Mouse (Mus musculus) kidney, adult 11 months (tissue): ENCODE data around the gene Zfp580.
A peak's percentile ranks its signal among the peaks of the same experiment; 100 is the strongest.
"Not testable (repeated sequence)": the region's sequence is repeated elsewhere in the genome, so short reads cannot be mapped to it uniquely, and the experiment has no call there.

Experiments
- DNase-seq: peaks from one replicate; pipeline ENCODE4 v3.0.0; 2022

Gene Zfp580

GRCm38 (mm10) chr7:5051193-5052192 is at the start of gene Zfp580:
TSS of gene Zfp580 (plus strand) at chr7:5051538.
- DNase-seq, result peak; percentile 68

GRCm38 (mm10) chr7:5002876-5003275 is 48.5 kb upstream of the Zfp580 start:
- DNase-seq, result not testable (repeated sequence)

GRCm38 (mm10) chr7:5008229-5008628 is 43.1 kb upstream of the Zfp580 start:
- no peak for DNase-seq

GRCm38 (mm10) chr7:5012681-5013513 is 38.4 kb upstream of the Zfp580 start:
- no peak for DNase-seq

- peak; percentile 97 for DNase-seq
Measured at GRCm38 (mm10) chr7:5014251-5015117, 36.9 kb upstream of the Zfp580 start, which contains the start of the genes Zfp524 and Fiz1. TSS of gene Zfp524 (plus strand) at chr7:5014415. TSS of gene Fiz1 (minus strand) at chr7:5014697.

- peak; percentile 95 for DNase-seq
Measured at GRCm38 (mm10) chr7:5015118-5016001, 36.0 kb upstream of the Zfp580 start, which contains the start of gene Gm44973. TSS of gene Gm44973 (plus strand) at chr7:5015496.

- no peak for DNase-seq
Measured at GRCm38 (mm10) chr7:5016057-5016456, 35.3 kb upstream of the Zfp580 start.

- no peak for DNase-seq
Measured at GRCm38 (mm10) chr7:5016920-5017319, 34.4 kb upstream of the Zfp580 start.

- DNase-seq, result no peak
Measured at GRCm38 (mm10) chr7:5017352-5017751, 34.0 kb upstream of the Zfp580 start.

- DNase-seq, result no peak
Measured at GRCm38 (mm10) chr7:5017931-5018330, 33.4 kb upstream of the Zfp580 start.

GRCm38 (mm10) chr7:5019576-5019975 is 31.8 kb upstream of the Zfp580 start:
- DNase-seq, result not testable (repeated sequence)

- peak; percentile 99 for DNase-seq
Measured at GRCm38 (mm10) chr7:5020000-5020681, 31.2 kb upstream of the Zfp580 start, which contains the start of the genes Zfp865 and Ccdc106. TSS of gene Zfp865 (plus strand) at chr7:5020376. TSS of gene Ccdc106 (plus strand) at chr7:5020553.

- no peak for DNase-seq
Measured at GRCm38 (mm10) chr7:5020685-5021084, 30.7 kb upstream of the Zfp580 start.

- no peak for DNase-seq
Measured at GRCm38 (mm10) chr7:5021197-5021596, 30.1 kb upstream of the Zfp580 start.

- no peak for DNase-seq
Measured at GRCm38 (mm10) chr7:5029543-5029942, 21.8 kb upstream of the Zfp580 start.

GRCm38 (mm10) chr7:5029946-5030345 is 21.4 kb upstream of the Zfp580 start:
- no peak for DNase-seq

- DNase-seq, result no peak
Measured at GRCm38 (mm10) chr7:5030554-5031275, 20.6 kb upstream of the Zfp580 start.

GRCm38 (mm10) chr7:5031496-5031895 is 19.8 kb upstream of the Zfp580 start:
- DNase-seq, result no peak

- no peak for DNase-seq
Measured at GRCm38 (mm10) chr7:5033818-5034217, 17.5 kb upstream of the Zfp580 start, which contains the start of gene 4632433K11Rik. TSS of gene 4632433K11Rik (plus strand) at chr7:5034118.

- no peak for DNase-seq
Measured at GRCm38 (mm10) chr7:5035628-5036027, 15.7 kb upstream of the Zfp580 start.
